Mouse (Mus musculus) Patski (cell line): Measurements from ENCODE around the gene Umps. TPM values are rescaled to one million over a fixed set of nuclear protein-coding genes. Genes with fewer than 3 reads are reported as not detected.

ENCODE experiments used
- ATAC-seq: fragments of 100-300 bp; one replicate; pipeline ENCODE4 v1.8.0; 2021
- CTCF ChIA-PET: fragments of 350-600 bp; sonication (Branson Sonifier 250); formaldehyde crosslinking; loops from one replicate; lab custom pipeline; 2022; ENCODE audit warnings: inconsistent platforms; lab: Charles Lee
- POLR2A ChIA-PET: fragments of 350-600 bp; sonication (Branson Sonifier 250); formaldehyde crosslinking; loops from one replicate; lab custom pipeline; 2022; ENCODE audit warnings: antibody characterized with exemption, inconsistent platforms; lab: Charles Lee
- DNase-seq: peaks from one replicate; pipeline ENCODE4 v3.0.0-alpha.2; 2011; ENCODE audit warnings: low read depth, low spot score
- H3K27me3 ChIP-seq: fragments of 371-371 bp; one replicate; pipeline ENCODE4 v1.5.1; 2021
- CTCF ChIP-seq: fragments of 100-300 bp; IDR thresholded peaks from one replicate; pipeline ENCODE4 v1.5.1; 2021
- in situ Hi-C: fragments of 300-500 bp; cut with MboI; formaldehyde crosslinking; loops from 3 replicates; pipeline ENCODE4 v1.11.1; 2018; ENCODE audit warnings: low pct_unique_long_range_greater_than_20kb, mixed read lengths
- polyA plus RNA-seq: library from polyadenylated mRNA; unstranded; gene quantifications from one replicate; pipeline ENCODE4 v1.2.3, GENCODE M21; 2021

Umps gene
- polyA plus RNA-seq, 1 experiment from 2014 or later: 45.3 TPM

GRCm38 (mm10) chr16:33934701-33935406 lies 32.0 kb downstream of the Umps start:
- ChIA-PET CTCF (interaction anchor here (1.1 kb wide), 1 partner anchor 12 kb away, joined by 3 read pairs; no protein-coding TSS in a partner anchor), POLR2A (interaction anchor here (0.6 kb wide), 1 partner anchor 204 kb away, joined by 3 read pairs; no protein-coding TSS in a partner anchor)
- DNase-seq: no peak
- TF ChIP-seq CTCF: no peak
- in situ Hi-C loops: no loop called here
- H3K27me3 ChIP-seq: no peaks in the 10 kb centered on the region
- ATAC-seq: no peak

- in situ Hi-C loops: no loop called here
- ChIA-PET CTCF (no interaction called here), POLR2A (no interaction called here)
- H3K27me3 ChIP-seq: no peaks in the 10 kb centered on the region
- TF ChIP-seq CTCF: no peak
- DNase-seq (no peak), ATAC-seq (no peak)
Measured at GRCm38 (mm10) chr16:33933411-33933810, 33.4 kb downstream of the Umps start.

GRCm38 (mm10) chr16:33932126-33932525 lies 34.7 kb downstream of the Umps start:
- no peaks in the 10 kb centered on the region for H3K27me3 ChIP-seq

GRCm38 (mm10) chr16:33931682-33932081 lies 35.2 kb downstream of the Umps start:
- DNase-seq (no peak), ATAC-seq (no peak)
- POLR2A ChIA-PET: interaction anchor here (0.6 kb wide), 1 partner anchor 300 kb away, joined by 3 read pairs; no protein-coding TSS in a partner anchor
- no peaks in the 10 kb centered on the region for H3K27me3 ChIP-seq
- no peak for TF ChIP-seq CTCF
- CTCF ChIA-PET: no interaction called here
- in situ Hi-C loops: no loop called here

More at GRCm38 (mm10) chr16:33932126-33932525, 34.7 kb downstream of the Umps start:
- ChIA-PET POLR2A (interaction anchor here (0.6 kb wide), 1 partner anchor 301 kb away, joined by 3 read pairs; no protein-coding TSS in a partner anchor), CTCF (no interaction called here)
- no peak for ATAC-seq
- DNase-seq: no peak
- in situ Hi-C loops: no loop called here
- TF ChIP-seq CTCF: no peak

GRCm38 (mm10) chr16:33930785-33931184 lies 36.1 kb downstream of the Umps start:
- ATAC-seq: no peak
- CTCF ChIA-PET: interaction anchor here (1.2 to 1.6 kb wide), 2 partner anchors 15 kb away, joined by 3 to 4 read pairs; no protein-coding TSS in a partner anchor
- DNase-seq: no peak
- POLR2A ChIA-PET: no interaction called here
- TF ChIP-seq CTCF: no peak
- in situ Hi-C loops: no loop called here
- H3K27me3 ChIP-seq: no peaks in the 10 kb centered on the region

- H3K27me3 ChIP-seq: no peaks in the 10 kb centered on the region
- DNase-seq (no peak), ATAC-seq (no peak)
- ChIA-PET CTCF (no interaction called here), POLR2A (no interaction called here)
- in situ Hi-C loops: no loop called here
- TF ChIP-seq CTCF: no peak
Measured at GRCm38 (mm10) chr16:33928788-33929462, 37.9 kb downstream of the Umps start.

GRCm38 (mm10) chr16:33927263-33927824 lies 39.5 kb downstream of the Umps start:
- ChIA-PET POLR2A (no interaction called here), CTCF (interaction anchor here (1.2 kb wide), 1 partner anchor 10 kb away, joined by 4 read pairs; no protein-coding TSS in a partner anchor)
- no peak for ATAC-seq
- H3K27me3 ChIP-seq: no peaks in the 10 kb centered on the region
- DNase-seq: no peak
- no peak for TF ChIP-seq CTCF
- in situ Hi-C loops: no loop called here

- in situ Hi-C loops: no loop called here
- DNase-seq (no peak), ATAC-seq (no peak)
- ChIA-PET POLR2A (no interaction called here), CTCF (no interaction called here)
- TF ChIP-seq CTCF: no peak
- no peaks in the 10 kb centered on the region for H3K27me3 ChIP-seq
Measured at GRCm38 (mm10) chr16:33923758-33924157, 43.1 kb downstream of the Umps start.

GRCm38 (mm10) chr16:33923001-33923316 lies 43.9 kb downstream of the Umps start:
- CTCF ChIA-PET: interaction anchor here (0.9 kb wide), 1 partner anchor 12 kb away, joined by 3 read pairs; no protein-coding TSS in a partner anchor
- in situ Hi-C loops: no loop called here

GRCm38 (mm10) chr16:33922111-33923000 lies 44.5 kb downstream of the Umps start:
- CTCF ChIA-PET: interaction anchor here (0.8 to 1.3 kb wide), 3 partner anchors 12 to 34 kb away, joined by 3 read pairs; no protein-coding TSS in a partner anchor
- TF ChIP-seq CTCF: no peak
- no peaks in the 10 kb centered on the region for H3K27me3 ChIP-seq
- ATAC-seq: peak; percentile 38
- DNase-seq: peak; percentile 73
- POLR2A ChIA-PET: no interaction called here
- in situ Hi-C loops: no loop called here

More at GRCm38 (mm10) chr16:33923001-33923316, 43.9 kb downstream of the Umps start:
- DNase-seq (no peak), ATAC-seq (no peak)
- no peaks in the 10 kb centered on the region for H3K27me3 ChIP-seq
- TF ChIP-seq CTCF: no peak
- POLR2A ChIA-PET: no interaction called here
